Mouse (Mus musculus): ENCODE measurements around the gene Nxnl1.
"Not testable (repeated sequence)": the region's sequence is repeated elsewhere in the genome, so short reads cannot be mapped to it uniquely, and the experiment has no call there.

The Nxnl1 gene

DNA sequence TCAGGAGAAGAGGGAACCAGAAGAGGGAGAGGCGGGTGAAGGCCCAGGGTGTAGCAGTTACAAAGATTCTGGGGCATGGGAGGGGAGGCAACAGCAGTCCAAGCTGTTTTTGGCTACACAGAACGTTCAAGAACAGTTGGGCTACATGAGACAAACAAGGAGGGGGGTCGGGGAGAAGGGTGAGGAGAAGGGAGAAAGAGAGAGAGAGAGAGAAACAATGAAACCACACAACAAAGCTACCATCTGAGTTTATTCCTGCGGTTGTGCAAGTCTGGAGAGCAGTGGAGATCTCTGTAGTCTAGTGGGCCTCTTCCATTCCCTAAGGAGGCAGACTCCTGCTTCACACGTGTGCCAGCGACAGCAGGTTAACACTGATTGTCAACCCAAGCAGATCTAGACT, 12.4 kb downstream of the Nxnl1 start:
- no peak for DNase-seq

DNA sequence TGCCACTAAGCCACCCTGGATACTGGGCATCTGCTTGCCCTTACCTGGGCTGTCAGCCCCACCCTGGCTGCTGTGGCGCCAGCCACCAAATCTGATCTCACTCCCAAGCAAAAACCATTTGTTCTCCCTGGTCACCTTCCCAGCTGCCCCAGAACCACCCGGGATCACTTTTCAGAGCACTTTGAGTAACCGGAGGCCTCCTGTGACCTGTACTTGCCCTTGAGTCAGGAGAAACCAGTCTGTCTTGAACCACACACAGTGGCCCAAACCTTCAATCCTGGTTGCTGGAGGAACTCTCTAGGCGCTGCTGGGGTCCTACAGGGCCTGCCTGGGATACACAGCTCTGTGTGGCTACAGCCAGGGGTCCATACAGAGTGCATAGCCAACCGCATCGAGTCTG, 13.6 kb downstream of the Nxnl1 start:
- no peak for DNase-seq

DNA sequence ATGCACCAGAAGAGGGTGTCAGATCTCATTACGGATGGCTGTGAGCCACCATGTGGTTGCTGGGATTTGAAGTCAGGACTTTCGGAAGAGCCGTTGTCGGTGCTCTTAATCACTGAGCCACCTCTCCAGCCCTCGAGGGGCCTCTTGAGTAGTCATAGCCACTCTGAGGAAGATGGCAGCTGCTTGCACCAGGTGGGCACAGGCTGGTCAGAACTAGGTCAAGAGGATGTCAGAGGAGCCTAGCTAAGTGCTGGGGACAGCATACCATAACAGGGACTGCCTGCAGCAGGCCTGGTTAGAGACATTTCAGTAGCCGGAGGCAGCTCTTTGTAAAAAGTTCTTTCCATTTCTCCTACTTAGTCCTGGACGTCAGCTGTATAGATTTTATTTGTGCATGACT, 15.6 kb downstream of the Nxnl1 start:
- no peak for DNase-seq

DNA sequence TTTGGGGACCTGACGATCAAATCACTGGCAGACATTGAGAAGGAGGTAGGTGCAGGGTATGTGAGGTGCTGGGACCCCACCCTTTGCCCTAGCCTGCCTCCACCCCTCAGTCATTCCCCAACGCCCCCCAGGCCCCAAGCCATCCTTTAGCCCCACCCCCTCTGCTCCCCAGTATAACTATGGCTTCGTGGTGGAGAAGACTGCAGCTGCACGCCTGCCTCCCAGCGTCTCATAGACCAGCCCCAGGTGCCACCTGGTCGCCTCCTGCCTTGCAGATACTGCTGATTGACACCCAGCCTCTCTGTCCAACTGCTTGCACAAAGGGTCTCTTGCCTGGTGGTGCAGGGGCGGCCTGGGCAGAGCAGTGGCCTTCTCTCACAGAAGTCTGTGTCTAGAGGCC, 18.8 kb downstream of the Nxnl1 start:
- no peak for DNase-seq

DNA sequence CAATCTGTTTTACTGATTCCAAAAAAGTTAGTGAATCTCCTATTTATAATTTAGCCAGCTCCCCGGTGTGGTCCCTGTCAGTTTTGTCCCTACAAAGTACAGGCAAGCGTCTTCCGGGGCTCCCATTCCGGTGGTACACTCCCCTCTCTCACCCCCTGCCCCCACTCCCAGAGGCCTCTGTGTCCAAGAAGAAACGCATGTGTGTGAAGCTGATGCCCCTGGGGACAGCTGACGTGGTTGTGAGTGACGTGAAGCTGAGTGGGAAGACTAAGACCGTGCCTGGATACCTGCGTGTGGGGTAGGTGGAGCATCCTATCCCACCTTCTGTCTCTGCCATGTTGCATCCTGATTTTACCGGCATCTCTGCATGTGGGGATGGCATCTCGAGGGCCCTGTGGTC, 21.3 kb downstream of the Nxnl1 start:
- DNase-seq: no peak

DNA sequence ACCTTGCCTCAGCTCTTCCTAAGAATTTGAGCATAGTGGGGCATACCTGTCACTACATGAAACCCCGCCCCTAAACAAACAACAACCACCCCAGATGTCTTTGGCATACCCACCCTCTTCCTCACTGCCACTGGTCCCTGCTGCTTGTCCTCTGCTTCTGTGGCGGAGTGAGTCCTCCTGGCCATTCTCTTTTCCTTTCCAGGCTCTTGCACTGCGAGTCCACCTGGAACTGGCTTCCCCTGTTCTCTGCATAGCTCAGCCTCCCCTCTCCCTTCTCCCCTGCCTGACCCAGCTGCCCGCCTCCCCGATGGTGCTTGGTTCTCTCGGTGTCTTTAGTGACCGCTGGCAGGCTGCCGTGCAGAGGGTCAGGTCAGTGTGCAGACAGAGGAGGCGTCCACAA, 22.6 kb downstream of the Nxnl1 start:
- no peak for DNase-seq

DNA sequence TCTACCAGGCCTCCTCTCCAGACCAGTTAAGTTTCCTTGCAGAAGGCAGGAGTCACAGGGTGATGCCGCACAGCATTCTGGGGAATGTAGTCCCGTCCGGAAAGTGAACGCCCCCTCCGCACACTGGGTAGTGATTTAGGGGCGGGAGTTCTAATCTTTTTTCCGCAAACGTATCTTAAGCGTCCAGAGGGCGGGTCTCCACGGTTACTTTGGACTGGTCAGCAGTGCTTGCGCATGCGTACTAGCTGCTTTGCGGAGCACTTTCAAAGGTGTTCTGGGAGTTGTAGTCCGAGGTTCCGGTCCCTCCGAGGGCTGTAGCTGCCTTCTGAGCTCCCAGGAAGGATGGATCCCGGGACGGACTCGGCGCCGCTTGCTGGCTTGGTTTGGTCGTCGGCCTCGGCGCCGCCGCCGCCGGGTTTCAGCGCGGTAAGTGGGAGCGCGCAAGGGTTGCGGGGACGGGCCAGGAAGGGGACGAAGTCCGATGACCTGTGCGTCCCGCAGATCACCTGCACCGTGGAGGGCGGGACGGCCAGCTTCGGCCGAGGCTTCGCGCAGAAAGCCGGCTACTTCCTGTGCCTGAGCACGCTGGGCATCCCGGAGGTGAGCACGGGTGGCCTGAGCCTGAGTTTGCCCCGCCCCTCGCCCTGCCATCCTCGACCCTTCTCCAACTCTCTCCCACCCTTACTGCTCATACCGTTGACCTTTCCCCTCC, 23.6 kb downstream of the Nxnl1 start, which contains the start of gene Mvb12a:
TSS of gene Mvb12a (plus strand) at position 291 of the 712 bp plus-strand sequence.
- DNase-seq: peak; percentile 93 to 94

DNA sequence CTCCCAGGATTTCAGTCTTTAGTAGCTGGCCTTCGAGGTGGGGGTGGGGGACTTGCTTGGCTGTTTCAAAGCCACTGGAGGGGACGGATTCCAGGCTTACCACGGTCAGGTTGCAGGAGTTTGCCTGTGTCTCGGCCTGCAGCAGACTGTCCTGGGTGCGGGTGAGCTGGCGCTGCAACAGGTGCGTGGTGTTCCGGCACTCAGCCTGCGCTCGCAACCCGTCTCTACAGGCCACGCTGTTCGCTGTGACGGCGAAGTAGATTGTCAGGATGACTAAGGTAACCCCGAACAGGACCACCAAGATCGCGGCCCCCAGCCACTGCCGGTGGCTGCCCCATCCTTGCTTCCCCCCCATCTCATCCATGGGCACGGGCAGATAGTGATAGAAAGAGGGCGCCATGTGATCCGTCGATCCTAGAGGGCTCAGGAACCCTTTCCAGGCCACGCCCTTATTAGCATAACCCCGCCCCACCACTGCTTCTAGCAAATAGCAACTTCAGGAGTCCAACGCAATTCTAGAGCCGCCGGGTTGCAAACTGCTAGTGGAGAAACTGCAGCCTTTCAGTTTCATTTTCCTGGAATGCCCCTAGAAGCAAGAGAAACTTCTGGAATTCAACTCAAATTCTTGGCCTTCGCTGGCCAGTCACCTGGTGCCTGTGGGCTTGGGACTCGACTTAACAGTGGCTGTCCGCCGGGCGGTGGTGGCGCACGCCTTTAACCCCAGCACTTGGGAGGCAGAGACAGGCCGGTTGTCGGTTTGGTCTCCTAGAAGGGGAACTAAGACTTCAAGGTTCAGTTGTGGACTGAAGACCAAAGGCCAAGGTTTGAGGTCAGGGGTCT, 29.2 kb downstream of the Nxnl1 start, which contains the start of gene Bst2:
TSS of gene Bst2 (minus strand) at position 429 of the 840 bp plus-strand sequence.
- DNase-seq: peak; percentile 76 to 89

DNA sequence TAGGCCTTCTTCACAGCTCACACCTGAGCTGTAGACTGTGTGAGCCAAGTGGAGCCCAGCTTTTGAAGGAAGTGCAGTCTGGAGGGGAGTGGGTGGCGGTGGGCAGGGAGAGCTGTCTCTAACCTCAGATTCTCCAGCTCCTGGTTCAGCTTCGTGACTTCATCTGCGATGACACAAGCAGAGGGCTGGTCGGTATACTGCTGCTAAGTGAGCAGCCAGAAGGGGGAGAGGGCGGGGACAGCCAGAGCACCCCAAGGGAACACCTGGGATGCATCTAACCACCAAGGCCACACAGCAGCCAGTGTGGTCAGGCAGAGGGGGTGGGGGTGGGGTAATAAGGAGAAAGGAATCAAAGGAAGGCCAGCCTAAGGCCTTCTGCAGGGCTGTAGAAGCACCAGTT, 30.7 kb downstream of the Nxnl1 start:
- no peak for DNase-seq

DNA sequence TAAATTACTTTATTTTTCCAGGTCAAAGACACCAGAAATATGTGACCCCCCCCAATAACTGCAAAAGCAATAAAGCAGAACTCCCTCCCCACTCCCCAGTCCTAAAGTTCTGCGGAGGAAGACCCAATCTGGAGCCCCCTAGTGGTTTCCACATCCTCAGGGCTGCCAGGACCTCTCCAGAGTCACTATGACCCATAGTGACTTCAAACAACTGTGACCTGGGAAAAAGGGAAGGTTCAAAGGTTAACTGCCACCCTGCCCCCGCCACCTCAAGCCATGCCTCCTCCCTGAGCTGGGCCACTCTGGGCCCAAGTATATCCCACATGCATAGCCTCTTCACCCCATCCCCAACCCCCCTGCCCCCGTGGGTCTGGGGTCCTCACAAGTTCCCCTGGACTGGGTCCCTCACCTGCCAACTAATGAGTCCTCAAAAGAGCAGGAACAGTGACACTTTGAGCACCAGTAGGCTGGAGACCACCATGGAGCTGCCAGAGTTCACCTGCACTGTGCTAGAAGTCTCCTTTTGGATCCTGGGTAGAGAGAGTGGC, 32.1 kb downstream of the Nxnl1 start:
- no peak for DNase-seq

DNA sequence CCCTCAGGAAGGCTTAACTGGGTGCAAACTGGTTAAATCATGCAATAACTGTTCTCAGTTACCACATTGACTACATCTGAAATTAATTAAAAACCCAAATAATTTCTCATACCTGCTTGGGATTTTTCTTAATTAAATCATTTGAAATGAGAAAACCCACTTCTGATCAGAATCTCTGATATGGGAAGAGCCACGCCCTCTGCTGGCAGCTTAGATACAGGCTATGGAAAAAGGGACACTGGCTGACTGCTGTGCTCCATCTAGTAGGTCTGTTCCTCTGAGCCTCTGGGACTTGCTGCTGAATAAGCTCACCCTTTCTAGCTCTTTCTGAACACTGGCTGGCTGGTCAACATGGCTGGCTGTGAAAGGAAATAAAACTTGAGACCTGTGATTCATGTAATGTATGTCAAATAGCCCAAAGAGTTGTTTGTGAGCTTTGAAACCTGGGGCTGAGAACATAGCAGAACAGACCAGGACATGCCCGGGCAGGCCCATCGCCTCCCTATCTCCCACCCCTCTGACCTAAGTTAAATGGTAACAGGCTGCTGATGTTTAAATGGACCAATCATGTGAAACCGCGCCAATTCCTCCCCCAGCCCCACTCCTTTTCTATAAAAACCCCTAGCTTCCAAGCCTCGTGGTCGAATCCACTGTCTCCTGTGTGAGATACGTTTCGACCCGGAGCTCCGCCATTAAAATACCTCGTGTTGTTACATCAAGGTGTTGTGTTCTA, 35.5 kb downstream of the Nxnl1 start:
- DNase-seq: not testable (repeated sequence)

DNA sequence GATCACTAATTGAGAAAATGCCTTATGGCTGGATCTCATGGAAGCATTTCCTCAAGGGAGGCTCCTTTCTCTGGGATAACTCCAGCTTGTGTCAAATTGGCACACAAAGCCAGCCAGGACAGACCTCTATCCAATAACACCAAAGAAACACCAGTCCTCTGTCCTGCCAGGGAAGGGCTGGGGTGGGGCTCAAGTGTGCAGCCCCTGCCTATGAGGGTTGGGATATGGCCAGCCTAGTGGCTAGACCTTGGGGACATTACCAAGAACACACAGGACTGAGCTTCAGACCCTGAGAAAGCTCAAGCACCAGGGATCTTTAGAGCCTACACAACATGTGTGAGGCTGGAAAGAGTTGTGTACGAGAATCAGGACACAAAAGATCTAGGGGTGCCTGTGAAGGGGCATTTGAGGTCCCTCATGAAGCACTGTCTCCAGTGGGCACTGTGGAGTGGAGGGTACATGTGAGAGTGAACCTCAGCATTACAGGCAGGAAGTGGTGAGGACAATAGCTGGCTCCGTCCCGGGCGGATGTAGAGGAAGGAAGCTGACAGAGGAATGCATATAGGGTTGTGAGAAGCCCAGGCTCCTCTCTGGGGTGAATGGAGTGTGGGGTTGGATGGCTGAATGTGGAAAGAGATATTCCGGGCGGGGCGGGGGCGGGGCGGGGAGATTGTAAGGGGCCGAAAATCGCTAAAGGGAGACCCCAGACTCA, 37.9 kb downstream of the Nxnl1 start:
- no peak for DNase-seq

DNA sequence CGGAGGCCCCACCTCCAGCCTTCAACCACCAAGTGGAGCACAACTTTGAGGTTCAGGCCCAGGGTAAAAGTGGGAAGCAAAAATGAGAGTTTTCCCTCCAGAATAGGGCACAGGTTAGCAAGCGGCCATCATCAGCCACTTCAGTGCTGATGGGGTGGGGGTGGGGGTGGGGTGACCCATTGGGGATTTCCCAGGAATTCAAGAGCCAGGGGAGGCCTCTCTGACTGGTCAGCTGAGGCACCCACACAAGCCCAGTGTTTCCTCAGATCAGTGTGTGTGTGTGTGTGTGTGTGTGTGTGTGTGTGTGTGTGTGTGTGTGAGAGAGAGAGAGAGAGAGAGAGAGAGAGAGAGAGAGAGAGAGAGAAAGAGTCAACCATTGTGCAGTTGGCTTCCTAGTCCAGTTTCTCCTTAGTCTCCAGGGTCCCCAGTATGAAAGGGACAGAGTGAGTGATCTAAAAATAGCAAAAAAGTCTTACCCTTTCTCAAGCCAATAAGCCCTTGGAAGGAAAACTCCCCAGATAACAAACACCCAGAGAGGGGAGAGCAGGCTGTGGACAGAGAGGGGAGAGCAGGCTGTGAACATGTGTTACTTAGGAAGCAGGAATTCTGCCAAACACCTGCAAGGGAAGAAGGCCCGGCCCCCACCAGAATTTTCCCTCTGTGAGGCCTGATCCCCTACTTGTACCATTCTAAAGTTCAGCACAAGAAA, 39.1 kb downstream of the Nxnl1 start:
- no peak for DNase-seq

DNA sequence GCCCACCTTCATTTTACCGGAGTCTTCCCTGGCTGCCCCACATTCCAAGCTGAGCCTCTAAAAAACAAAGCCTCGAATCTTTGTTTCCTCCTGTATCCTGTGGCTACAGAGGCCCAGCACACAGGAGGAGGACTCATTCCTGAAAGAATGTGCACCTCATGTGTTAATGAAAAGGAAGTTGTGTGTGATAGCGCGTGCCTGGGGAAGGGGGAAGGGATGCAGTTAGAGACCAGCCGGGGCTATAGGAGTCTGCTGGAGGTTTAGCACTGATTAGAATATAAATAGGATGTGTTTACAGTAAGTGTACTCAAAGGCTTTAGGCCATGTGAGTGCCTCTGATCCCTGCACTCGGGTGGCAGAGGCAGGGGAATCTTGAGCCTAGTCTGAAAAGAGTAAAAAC, 40.1 kb downstream of the Nxnl1 start:
- DNase-seq: no peak

DNA sequence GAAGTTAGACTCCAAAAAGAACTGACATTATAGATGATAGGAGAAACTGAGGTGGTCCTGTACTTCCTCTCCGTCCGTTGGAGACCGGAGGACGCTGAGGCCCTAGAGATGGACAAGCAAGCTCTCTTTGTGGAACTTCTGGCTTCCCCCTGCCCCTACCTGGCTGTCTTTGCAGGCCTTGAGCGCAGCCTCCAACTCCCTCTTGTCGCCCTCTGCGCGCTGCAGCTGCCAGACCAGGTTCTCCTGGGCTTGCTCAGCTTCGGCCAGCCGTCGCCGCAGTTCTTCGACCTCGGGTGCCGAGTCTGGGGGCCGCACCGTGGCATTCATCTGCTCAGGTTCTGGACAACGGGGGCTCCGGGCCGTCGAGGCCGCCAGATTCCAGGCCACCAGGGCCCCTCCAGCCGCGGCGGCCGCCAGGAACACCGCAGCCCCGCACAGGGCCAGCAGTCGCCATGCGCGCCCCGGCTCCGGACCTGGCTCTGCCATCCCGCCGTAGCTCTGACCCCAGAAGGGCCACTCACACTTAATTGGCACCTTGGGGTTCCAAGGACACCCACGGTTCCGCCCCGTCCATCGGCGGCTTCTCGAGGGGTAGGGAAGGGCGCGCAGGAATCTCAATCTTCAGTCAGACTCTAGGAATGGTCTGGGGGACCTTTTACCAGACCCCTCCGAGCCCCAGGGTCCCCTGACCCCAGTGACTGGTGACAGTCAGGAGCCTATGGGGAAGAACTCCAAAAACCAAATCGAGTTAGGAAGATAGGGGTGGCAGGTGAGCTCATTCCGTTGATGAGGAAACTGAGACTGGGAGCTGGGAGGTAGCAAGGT, 41.0 kb downstream of the Nxnl1 start, which contains the start of gene Ccdc194:
TSS of gene Ccdc194 (minus strand) at position 486 of the 825 bp plus-strand sequence.
- DNase-seq: no peak

DNA sequence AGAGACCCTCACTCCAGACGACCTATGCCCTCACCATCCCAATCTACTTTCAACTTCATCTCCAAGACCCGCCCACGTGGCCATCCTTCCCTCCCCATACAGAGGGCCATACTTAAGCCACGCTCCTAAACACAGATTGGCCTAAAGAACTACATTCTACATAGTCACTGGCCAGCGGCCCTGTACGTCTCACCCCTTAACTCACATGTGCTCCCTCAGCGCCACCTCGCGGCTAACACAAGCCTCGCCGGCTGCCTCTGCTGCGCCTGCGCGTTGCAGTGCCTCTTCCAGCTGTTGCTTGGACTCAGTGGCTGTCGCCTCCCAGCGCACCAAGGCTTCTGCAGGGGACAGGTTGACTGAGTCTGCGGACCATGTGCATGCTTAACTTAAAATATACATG, 44.8 kb downstream of the Nxnl1 start:
- peak; percentile 85 to 94 for DNase-seq

DNA sequence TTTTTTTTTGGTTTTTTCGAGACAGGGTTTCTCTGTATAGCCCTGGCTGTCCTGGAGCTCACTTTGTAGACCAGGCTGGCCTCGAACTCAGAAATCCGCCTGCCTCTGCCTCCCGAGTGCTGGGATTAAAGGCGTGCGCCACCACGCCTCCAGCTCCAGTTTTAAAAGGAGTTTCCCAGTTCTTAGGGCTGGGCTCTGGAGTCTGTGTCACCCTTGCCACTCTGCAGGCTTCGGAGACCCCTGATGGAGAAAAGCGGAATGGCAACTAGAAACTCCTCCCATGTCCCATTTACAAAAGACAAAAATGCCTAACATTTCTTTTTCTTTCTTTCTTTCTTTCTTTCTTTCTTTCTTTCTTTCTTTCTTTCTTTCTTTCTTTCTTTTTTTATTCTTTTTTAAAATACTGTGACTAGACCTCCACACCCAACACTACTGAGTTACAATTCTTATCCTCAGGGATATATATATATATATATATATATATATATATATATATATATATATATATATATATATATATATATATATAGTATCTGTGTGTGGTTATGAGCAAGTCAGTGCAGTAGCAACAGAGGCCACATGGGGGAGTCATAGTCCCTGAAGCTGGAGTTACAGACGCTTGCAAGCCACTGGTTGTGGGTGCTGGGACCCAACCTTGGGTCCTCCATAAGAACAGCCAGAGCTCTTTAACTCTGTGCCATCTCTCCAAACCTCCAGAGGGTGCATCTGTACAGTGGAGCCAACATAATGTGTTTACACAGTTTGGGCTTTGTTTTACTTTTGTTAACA, 47.2 kb downstream of the Nxnl1 start:
- peak in 1 of 2 experiments; percentile 52 for DNase-seq

DNA sequence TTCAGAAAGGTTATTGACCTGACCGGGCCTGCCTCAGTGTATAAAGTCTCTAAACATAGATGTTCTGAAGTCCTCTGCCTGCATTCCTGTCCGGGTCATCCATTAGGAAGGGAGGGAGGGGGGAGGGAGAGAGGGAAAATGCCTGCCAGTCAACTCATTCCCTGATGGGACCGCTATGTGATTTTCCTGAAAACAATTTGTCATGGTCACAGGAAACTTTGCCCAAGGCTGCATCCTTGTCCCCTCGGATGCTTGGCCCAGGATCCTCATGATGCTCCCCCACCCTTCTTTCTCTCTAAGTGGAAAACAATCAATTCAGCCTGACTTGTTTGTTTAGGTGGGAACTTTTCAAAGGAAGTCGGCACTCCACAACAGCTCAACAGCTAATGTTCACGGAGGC, 49.6 kb downstream of the Nxnl1 start:
- DNase-seq: no peak

DNA sequence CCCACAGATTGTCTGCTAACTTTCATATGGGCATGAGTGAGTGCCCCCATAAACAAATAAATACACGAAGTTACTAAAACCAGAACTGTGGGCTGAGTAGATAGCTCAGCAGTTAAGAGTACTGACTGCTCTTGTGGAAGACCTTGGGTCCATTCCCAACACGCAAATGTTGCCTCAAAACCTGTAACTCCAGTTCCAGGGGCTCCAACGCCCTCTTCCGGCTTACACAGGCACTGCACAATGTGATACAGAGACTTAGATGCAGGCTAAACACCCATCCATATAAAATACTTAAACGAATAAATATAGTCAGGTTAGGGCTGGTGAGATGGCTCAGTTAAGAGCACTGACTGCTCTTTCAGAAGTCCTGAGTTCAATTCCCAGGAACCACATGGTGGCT, 51.4 kb downstream of the Nxnl1 start:
- DNase-seq: no peak

All from spleen, adult 18-20 months (tissue).